Mouse (Mus musculus) kidney, postnatal 0 days (tissue): ENCODE measurements around the gene 4931422A03Rik. TPM values are rescaled to one million over a fixed set of nuclear protein-coding genes. Genes with fewer than 3 reads are reported as not detected.
A peak's percentile ranks its signal among the peaks of the same experiment; 100 is the strongest.
"Not testable (repeated sequence)": the region's sequence is repeated elsewhere in the genome, so short reads cannot be mapped to it uniquely, and the experiment has no call there.

Experiments
- ATAC-seq: fragments of 200-750 bp; cut with Nextera tagmentation; replicated peaks from 2 replicates; pipeline ENCODE4 v1.8.0; 2017; ENCODE audit warnings: low read depth, moderate number of reproducible peaks, moderate TSS enrichment, moderate library complexity; ENCODE audit not compliant: low FRiP score
- DNase-seq: peaks from one replicate; pipeline ENCODE4 v3.0.0-alpha.2; 2016; ENCODE audit warnings: low spot score
- H3K27ac ChIP-seq: fragments of 300-500 bp; sonication (generic); 2 replicates; pipeline ENCODE4 v1.5.1; 2014; ENCODE audit warnings: mild to moderate bottlenecking
- H3K27me3 ChIP-seq: fragments of 300-500 bp; sonication (generic); 2 replicates; pipeline ENCODE4 v1.6.1; 2014; ENCODE audit warnings: low read length, mixed read lengths; ENCODE audit not compliant: insufficient read depth
- H3K36me3 ChIP-seq: fragments of 300-500 bp; sonication (generic); 2 replicates; pipeline ENCODE4 v1.6.1; 2014; ENCODE audit warnings: low read length, mixed read lengths; ENCODE audit not compliant: insufficient read depth
- H3K4me1 ChIP-seq: fragments of 300-500 bp; sonication (generic); replicated peaks from 2 replicates; pipeline ENCODE4 v1.6.1; 2014; ENCODE audit warnings: antibody characterized with exemption, low read length, mixed read lengths; ENCODE audit not compliant: insufficient read depth
- H3K4me2 ChIP-seq: fragments of 300-500 bp; sonication (generic); 2 replicates; pipeline ENCODE4 v1.6.1; 2014; ENCODE audit warnings: mild to moderate bottlenecking, low read length, moderate library complexity, mixed read lengths
- H3K4me3 ChIP-seq: fragments of 300-500 bp; sonication (generic); replicated peaks from 2 replicates; pipeline ENCODE4 v1.5.1; 2014; ENCODE audit warnings: low read depth, low read length
- H3K9ac ChIP-seq: fragments of 300-500 bp; sonication (generic); 2 replicates; pipeline ENCODE4 v1.6.1; 2014; ENCODE audit warnings: low read depth, low read length
- H3K9me3 ChIP-seq: fragments of 300-500 bp; sonication (generic); replicated peaks from 2 replicates; pipeline ENCODE4 v1.6.1; 2016; ENCODE audit warnings: low read length, inconsistent platforms, mixed read lengths
- CTCF ChIP-seq: IDR thresholded peaks from 2 replicates; pipeline ENCODE4 v1.5.1; 2016; ENCODE audit warnings: antibody characterized with exemption, low read depth, mild to moderate bottlenecking, moderate library complexity
- WGBS: fragments of 180-500 bp; shearing (Covaris S2); extraction: QIAGEN DNeasy Blood & Tissue Kit; methylation state at CpG from one replicate; pipeline ENCODE4 v1.1.7; 2014; 5-methylcytosine and 5-hydroxymethylcytosine counted together
- polyA plus RNA-seq: library from polyadenylated mRNA; unstranded; fragments of >200 nt; fragmentation: Nextera tagmentation; extraction: Ambion mirVana; gene quantifications from 2 replicates; pipeline ENCODE4 v1.2.1, GENCODE M21; 2015

The 4931422A03Rik gene
- 1.3 and 1.4 TPM in 2 replicates for polyA plus RNA-seq

GRCm38 (mm10) chr2:104028139-104028723, at the start of gene 4931422A03Rik:
Gene 4931422A03Rik, minus strand, starts transcription at chr2:104028361.
- H3K36me3 ChIP-seq, result 0 out of 2 replicates have a peak, but pooled peaks cover 6% of the 10 kb centered on the region
- 0 out of 2 replicates have a peak, but pooled peaks have one; percentile 3 for TF ChIP-seq CTCF
- under 1% methylated on average over 32 of the region's 32 CpGs for WGBS

GRCm38 (mm10) chr2:104069704-104070185, 41.6 kb upstream of the 4931422A03Rik start, which contains the start of gene Cd59b:
Gene Cd59b, plus strand, starts transcription at chr2:104069849.
- TF ChIP-seq CTCF, result no peak
- Histone ChIP-seq H3K27ac (no peak within 1 kb of the TSS), H3K4me1 (no peaks in the 10 kb centered on the region), H3K27me3 (no peaks in the 10 kb centered on the region), H3K36me3 (no peaks in the 10 kb centered on the region), H3K4me3 (peak within 1 kb of the TSS; percentile 28; the same call in 1 of the 2 replicates), H3K9me3 (no peaks in the 10 kb centered on the region), H3K4me2 (peak within 1 kb of the TSS; percentile 55), H3K9ac (peak within 1 kb of the TSS; percentile 44; the same call in 1 of the 2 replicates)
- DNase-seq (peak; percentile 71), ATAC-seq (peak; percentile 91)
- 9% methylated on average over 13 of the region's 13 CpGs for WGBS

More at GRCm38 (mm10) chr2:104028139-104028723, at the start of gene 4931422A03Rik:
- DNase-seq, result peak; percentile 26
- H3K27me3 ChIP-seq, result no peaks in the 10 kb centered on the region
- H3K4me3 ChIP-seq, result peak within 1 kb of the TSS; percentile 98
- H3K4me2 ChIP-seq, result peak within 1 kb of the TSS; percentile 84
- peak within 1 kb of the TSS; percentile 75 for H3K27ac ChIP-seq
- ATAC-seq, result peak; percentile 69
- peaks cover 13% of the 10 kb centered on the region; the same call in 1 of the 2 replicates for H3K4me1 ChIP-seq
- no peaks in the 10 kb centered on the region for H3K9me3 ChIP-seq
- peak within 1 kb of the TSS; percentile 93 for H3K9ac ChIP-seq

GRCm38 (mm10) chr2:104068450-104068849, 40.3 kb upstream of the 4931422A03Rik start, which contains the start of gene Gm10799:
Gene Gm10799, minus strand, starts transcription at chr2:104068550.
- H3K9me3 ChIP-seq, H3K27ac ChIP-seq, DNase-seq, H3K4me1 ChIP-seq, H3K4me2 ChIP-seq, H3K27me3 ChIP-seq, H3K36me3 ChIP-seq, H3K4me3 ChIP-seq, ATAC-seq, H3K9ac ChIP-seq: not testable (repeated sequence)
- 77% methylated on average over 7 of the region's 7 CpGs for WGBS

GRCm38 (mm10) chr2:104065526-104065925, 37.4 kb upstream of the 4931422A03Rik start, which contains the start of gene Gm10912:
Gene Gm10912, plus strand, starts transcription at chr2:104065826.
- not testable (repeated sequence) for H3K4me3 ChIP-seq, H3K36me3 ChIP-seq, ATAC-seq, H3K4me1 ChIP-seq, H3K9me3 ChIP-seq, H3K27me3 ChIP-seq, DNase-seq, H3K27ac ChIP-seq, H3K9ac ChIP-seq, H3K4me2 ChIP-seq
- 85% methylated on average over 5 of the region's 6 CpGs for WGBS

GRCm38 (mm10) chr2:104064152-104064551, 36.0 kb upstream of the 4931422A03Rik start:
- Histone ChIP-seq H3K9me3 (no peaks in the 10 kb centered on the region), H3K27me3 (no peaks in the 10 kb centered on the region), H3K4me3 (no peak overlapping the region), H3K4me1 (no peaks in the 10 kb centered on the region), H3K9ac (no peak overlapping the region), H3K27ac (no peak overlapping the region), H3K36me3 (peaks cover 4% of the 10 kb centered on the region; the same call in 1 of the 2 replicates), H3K4me2 (no peak overlapping the region)
- DNase-seq (no peak), ATAC-seq (no peak)
- WGBS, result 78% methylated on average over 2 of the region's 2 CpGs
- TF ChIP-seq CTCF, result no peak

GRCm38 (mm10) chr2:104062665-104063064, 34.5 kb upstream of the 4931422A03Rik start:
- no peak for DNase-seq
- TF ChIP-seq CTCF, result no peak

More at GRCm38 (mm10) chr2:104062665-104063064, 34.5 kb upstream of the 4931422A03Rik start:
- Histone ChIP-seq H3K27ac (no peak overlapping the region), H3K36me3 (peaks cover 10% of the 10 kb centered on the region; the same call in 1 of the 2 replicates), H3K4me1 (no peaks in the 10 kb centered on the region), H3K9me3 (no peaks in the 10 kb centered on the region), H3K4me3 (no peak overlapping the region), H3K9ac (no peak overlapping the region), H3K27me3 (no peaks in the 10 kb centered on the region), H3K4me2 (no peak overlapping the region)
- ATAC-seq, result no peak
